ENCODE assay signal across 13 mouse cellular contexts in genomic region chr2:128153551-128153910, GRCm38 (mm10). TPM values are rescaled to one million over a fixed set of nuclear protein-coding genes. Genes with fewer than 3 reads are reported as not detected.
A peak's percentile ranks its signal among the peaks of the same experiment; 100 is the strongest.
DNase-seq lines count a peak whose midpoint lies in the region; ATAC-seq and TF ChIP-seq lines count a peak whose summit lies in the region.
"Had no signal": no experiment of that assay in that cellular context is flagged by ENCODE, and none has a peak within 500 bp of the region (broad histone marks: within the 10 kb centered on the region; RNA-seq: fewer than 3 reads in every experiment).

No protein-coding gene starts in this region.

- no peak overlapping the region for H3K4me3 ChIP-seq in hindbrain, embryonic 15.5 days
- H3K4me3 ChIP-seq in hindbrain, embryonic 11.5 days (ENCODE audit: low read depth, low read length) = no peak overlapping the region
- H3K4me3 ChIP-seq in neural tube, embryonic 14.5 days (ENCODE audit: low read depth, low read length) = no peak overlapping the region
- H3K4me3 ChIP-seq in kidney, embryonic 16.5 days (ENCODE audit: low read length) = no peak overlapping the region
- H3K4me3 ChIP-seq: limb, embryonic 13.5 days; midbrain, embryonic 12.5 days had no signal

- TF ChIP-seq CTCF in brain, embryonic 14.5 days (IDR thresholded peaks at IDR 0.05; ENCODE audit: borderline replicate concordance, extremely low read depth, insufficient read depth, insufficient read length) = no peak

- no peaks in the 10 kb centered on the region for H3K27me3 ChIP-seq in hindbrain, embryonic 15.5 days
- no peaks in the 10 kb centered on the region for H3K27me3 ChIP-seq in hindbrain, embryonic 11.5 days (ENCODE audit: control insufficient read depth, insufficient read depth, low read length)
- H3K27me3 ChIP-seq in neural tube, embryonic 14.5 days (ENCODE audit: control insufficient read depth, insufficient read depth, low read length) = no peaks in the 10 kb centered on the region
- no peaks in the 10 kb centered on the region for H3K27me3 ChIP-seq in kidney, embryonic 16.5 days (ENCODE audit: insufficient read depth, low read length)
- H3K27me3 ChIP-seq: limb, embryonic 13.5 days; midbrain, embryonic 12.5 days; Patski had no signal

- no peaks in the 10 kb centered on the region for H3K36me3 ChIP-seq in hindbrain, embryonic 15.5 days
- H3K36me3 ChIP-seq in hindbrain, embryonic 11.5 days (ENCODE audit: control insufficient read depth, insufficient read depth, low read length) = no peaks in the 10 kb centered on the region
- no peaks in the 10 kb centered on the region for H3K36me3 ChIP-seq in neural tube, embryonic 14.5 days (ENCODE audit: control insufficient read depth, insufficient read depth, low read length)
- peaks cover 18% of the 10 kb centered on the region for H3K36me3 ChIP-seq in kidney, embryonic 16.5 days (ENCODE audit: insufficient read depth, low read length)

- H3K27ac ChIP-seq in hindbrain, embryonic 15.5 days (replicated peaks) = no peak overlapping the region
- H3K27ac ChIP-seq in hindbrain, embryonic 11.5 days (ENCODE audit: low read depth, low read length) = no peak overlapping the region
- no peak overlapping the region; the same call in 1 of the 2 replicates for H3K27ac ChIP-seq in neural tube, embryonic 14.5 days (ENCODE audit: low read depth, low read length)
- no peak overlapping the region for H3K27ac ChIP-seq in kidney, embryonic 16.5 days (ENCODE audit: low read length)
- H3K27ac ChIP-seq: limb, embryonic 13.5 days; midbrain, embryonic 12.5 days had no signal

- ATAC-seq in hindbrain, embryonic 15.5 days (ENCODE audit: low FRiP score, low read depth) = peak; percentile 47; the same call in 1 of the 2 replicates
- no peak for ATAC-seq in hindbrain, embryonic 11.5 days (ENCODE audit: low FRiP score)
- ATAC-seq in CD4-positive, CD25-positive, alpha-beta regulatory T cell, adult 4 months = peak; percentile 57
- ATAC-seq in neural tube, embryonic 14.5 days (ENCODE audit: low read depth) = peak; percentile 30; the same call in 1 of the 2 replicates
- ATAC-seq in kidney, embryonic 16.5 days (ENCODE audit: low FRiP score, low TSS enrichment) = no peak

- 26% methylated on average over 11 of the region's 11 CpGs for WGBS in hindbrain, embryonic 15.5 days
- 63% methylated on average over 11 of the region's 11 CpGs for WGBS in hindbrain, embryonic 11.5 days
- WGBS in neural tube, embryonic 14.5 days = 34% methylated on average over 11 of the region's 11 CpGs
- WGBS in kidney, embryonic 16.5 days = 76% methylated on average over 11 of the region's 11 CpGs

- H3K9me3 ChIP-seq in hindbrain, embryonic 15.5 days = no peaks in the 10 kb centered on the region
- no peaks in the 10 kb centered on the region for H3K9me3 ChIP-seq in hindbrain, embryonic 11.5 days (ENCODE audit: control insufficient read depth, low read length)
- H3K9me3 ChIP-seq in neural tube, embryonic 14.5 days (ENCODE audit: control insufficient read depth, low read length) = no peaks in the 10 kb centered on the region
- H3K9me3 ChIP-seq in kidney, embryonic 16.5 days (ENCODE audit: low read length) = no peaks in the 10 kb centered on the region
- H3K9me3 ChIP-seq: limb, embryonic 13.5 days; midbrain, embryonic 12.5 days had no signal

- no peak overlapping the region for H3K4me2 ChIP-seq in hindbrain, embryonic 15.5 days
- no peak overlapping the region for H3K4me2 ChIP-seq in hindbrain, embryonic 11.5 days (replicated peaks; ENCODE audit: low read depth, low read length)
- no peak overlapping the region for H3K4me2 ChIP-seq in neural tube, embryonic 14.5 days (ENCODE audit: low read depth, low read length)
- H3K4me2 ChIP-seq in kidney, embryonic 16.5 days (replicated peaks; ENCODE audit: low read depth, low read length) = no peak overlapping the region
- H3K4me2 ChIP-seq: limb, embryonic 13.5 days; midbrain, embryonic 12.5 days had no signal

- H3K4me1 ChIP-seq in hindbrain, embryonic 15.5 days (replicated peaks) = peaks cover 24% of the 10 kb centered on the region
- no peaks in the 10 kb centered on the region for H3K4me1 ChIP-seq in hindbrain, embryonic 11.5 days (replicated peaks; ENCODE audit: control insufficient read depth, insufficient read depth, low read length)
- H3K4me1 ChIP-seq in neural tube, embryonic 14.5 days (ENCODE audit: control insufficient read depth, insufficient read depth, low read length) = peaks cover 24% of the 10 kb centered on the region; the same call in 1 of the 2 replicates
- H3K4me1 ChIP-seq in kidney, embryonic 16.5 days (ENCODE audit: insufficient read depth, low read length) = peaks cover 31% of the 10 kb centered on the region

- DNase-seq in hindbrain, embryonic 11.5 days (ENCODE audit: low spot score) = no peak
- DNase-seq in brain, embryonic 14.5 days (ENCODE audit: low read depth) = peak; percentile 71
- DNase-seq in MN1 (ENCODE audit: low spot score) = no peak
- no peak for DNase-seq in cerebellum, adult 18-20 months
- DNase-seq: gastrocnemius, postnatal 36 days; right cerebral cortex, postnatal 4 days had no signal

- H3K9ac ChIP-seq in hindbrain, embryonic 15.5 days = no peak overlapping the region
- H3K9ac ChIP-seq in hindbrain, embryonic 11.5 days (ENCODE audit: low read depth, low read length) = no peak overlapping the region
- no peak overlapping the region for H3K9ac ChIP-seq in neural tube, embryonic 14.5 days (replicated peaks; ENCODE audit: low read depth, low read length)
- H3K9ac ChIP-seq in kidney, embryonic 16.5 days (replicated peaks; ENCODE audit: low read length) = no peak overlapping the region
- H3K9ac ChIP-seq: limb, embryonic 13.5 days; midbrain, embryonic 12.5 days had no signal

- TF ChIP-seq POLR2A in brain, embryonic 14.5 days (IDR thresholded peaks at IDR 0.05; ENCODE audit: borderline replicate concordance, extremely low read depth, insufficient read depth, insufficient read length, poor library complexity, severe bottlenecking) = no peak

RNA-seq across cellular contexts. Expression of gene Bcl2l11, which starts 27.7 kb away (rescaled TPM):
- polyA plus RNA-seq in hindbrain, embryonic 15.5 days (2015; fragmentation: Nextera tagmentation; extraction: Ambion mirVana) = 12.7 and 13.4 TPM in 2 replicates
- polyA plus RNA-seq in hindbrain, embryonic 11.5 days (2014; fragmentation: Nextera tagmentation; extraction: Ambion mirVana) = 15.7 and 17.2 TPM in 2 replicates
- 10 to 100 TPM; 15.3 to 16.9 TPM for polyA plus RNA-seq in CD4-positive, CD25-positive, alpha-beta regulatory T cell, adult 4 months (2017; shearing (Covaris generic))
- 13.8 and 17.0 TPM in 2 replicates for polyA plus RNA-seq in brain, embryonic 14.5 days (2012; rRNA removed)
- polyA plus RNA-seq in neural tube, embryonic 14.5 days (2014; fragmentation: Nextera tagmentation; extraction: Ambion mirVana) = 11.5 and 14.0 TPM in 2 replicates
- polyA plus RNA-seq in kidney, embryonic 16.5 days (2015; fragmentation: Nextera tagmentation; extraction: Ambion mirVana) = 25.6 and 28.2 TPM in 2 replicates

Comparison
In these comparisons a context has a peak if more than half of its experiments do, and no peak if none do; other contexts are left out.
1. ATAC-seq: peak in hindbrain, embryonic 15.5 days (single experiment), CD4-positive, CD25-positive, alpha-beta regulatory T cell, adult 4 months (single experiment) and neural tube, embryonic 14.5 days (single experiment); none in hindbrain, embryonic 11.5 days (single experiment) and kidney, embryonic 16.5 days (single experiment).